Mouse (Mus musculus) NIH3T3 (cell line): ENCODE data around the gene Strn4.

Source experiments
- DNase-seq: peaks from one replicate; pipeline ENCODE4 v3.0.0-alpha.2; 2012; ENCODE audit warnings: low read depth

The Strn4 gene

GRCm38 (mm10) chr7:16841561-16842560 is 26.2 kb downstream of the Strn4 start:
- no peak for DNase-seq

GRCm38 (mm10) chr7:16842645-16843063 is 27.0 kb downstream of the Strn4 start, which contains the start of gene Prkd2:
Prkd2 (plus strand) TSS chr7:16842902.
- DNase-seq = peak; percentile 87

GRCm38 (mm10) chr7:16843441-16844171 is 27.9 kb downstream of the Strn4 start:
- DNase-seq = peak; percentile 37

GRCm38 (mm10) chr7:16844696-16845071 is 29.0 kb downstream of the Strn4 start:
- DNase-seq = no peak

GRCm38 (mm10) chr7:16845072-16845819 is 29.6 kb downstream of the Strn4 start:
- DNase-seq = no peak

GRCm38 (mm10) chr7:16845820-16846167 is 30.1 kb downstream of the Strn4 start:
- DNase-seq = no peak

- DNase-seq = no peak
Measured at GRCm38 (mm10) chr7:16846775-16847174, 31.1 kb downstream of the Strn4 start.

- no peak for DNase-seq
Measured at GRCm38 (mm10) chr7:16847507-16847906, 31.8 kb downstream of the Strn4 start.

- DNase-seq = peak; percentile 27
Measured at GRCm38 (mm10) chr7:16848579-16848978, 32.9 kb downstream of the Strn4 start.

GRCm38 (mm10) chr7:16851636-16852035 is 35.9 kb downstream of the Strn4 start:
- DNase-seq = no peak

GRCm38 (mm10) chr7:16853302-16853831 is 37.7 kb downstream of the Strn4 start:
- DNase-seq = no peak

GRCm38 (mm10) chr7:16858336-16858735 is 42.6 kb downstream of the Strn4 start:
- DNase-seq = no peak

- peak; percentile 84 for DNase-seq
Measured at GRCm38 (mm10) chr7:16859902-16860651, 44.4 kb downstream of the Strn4 start.

GRCm38 (mm10) chr7:16867488-16867887 is 51.8 kb downstream of the Strn4 start:
- DNase-seq = no peak

- no peak for DNase-seq
Measured at GRCm38 (mm10) chr7:16869497-16869896, 53.8 kb downstream of the Strn4 start.

GRCm38 (mm10) chr7:16871600-16871999 is 55.9 kb downstream of the Strn4 start:
- DNase-seq = peak; percentile 60

GRCm38 (mm10) chr7:16872478-16872877 is 56.8 kb downstream of the Strn4 start:
- DNase-seq = no peak

GRCm38 (mm10) chr7:16873392-16873791 is 57.7 kb downstream of the Strn4 start:
- DNase-seq = peak; percentile 14

GRCm38 (mm10) chr7:16874190-16874589 is 58.5 kb downstream of the Strn4 start:
- DNase-seq = peak; percentile 94

GRCm38 (mm10) chr7:16874756-16875309 is 59.1 kb downstream of the Strn4 start:
- peak; percentile 100 for DNase-seq

GRCm38 (mm10) chr7:16875310-16875325 is 59.4 kb downstream of the Strn4 start, which contains the start of gene Dact3:
Dact3 (plus strand) TSS chr7:16875317.
- DNase-seq = no peak

GRCm38 (mm10) chr7:16875326-16875725 is 59.6 kb downstream of the Strn4 start:
- DNase-seq = no peak
